Mouse (Mus musculus) G1E-ER4 (cell line): ENCODE data around the gene Rbm33. TPM values are rescaled to one million over a fixed set of nuclear protein-coding genes. Genes with fewer than 3 reads are reported as not detected.

Experiments used
- GATA1 ChIP-seq: IDR thresholded peaks from one replicate; pipeline ENCODE4 v1.8.0; 2012; ENCODE audit warnings: low read length, inconsistent platforms
- polyA plus RNA-seq: library from polyadenylated mRNA; stranded (reverse); fragments of >175 nt; gene quantifications from 2 replicates; pipeline ENCODE4 v1.2.3, GENCODE M21; 2012

Gene Rbm33
- polyA plus RNA-seq, 1 experiment: 47.1 TPM

GRCm38 (mm10) chr5:28382289-28382688 is 65.4 kb downstream of the Rbm33 start:
- no peak for TF ChIP-seq GATA1

- TF ChIP-seq GATA1: no peak
Observed at GRCm38 (mm10) chr5:28386783-28387182, 69.9 kb downstream of the Rbm33 start.

- no peak for TF ChIP-seq GATA1
Observed at GRCm38 (mm10) chr5:28387531-28388179, 70.7 kb downstream of the Rbm33 start.

- no peak for TF ChIP-seq GATA1
Observed at GRCm38 (mm10) chr5:28388184-28388583, 71.3 kb downstream of the Rbm33 start.

GRCm38 (mm10) chr5:28390189-28390588 is 73.3 kb downstream of the Rbm33 start:
- no peak for TF ChIP-seq GATA1

GRCm38 (mm10) chr5:28397344-28397743 is 80.4 kb downstream of the Rbm33 start:
- TF ChIP-seq GATA1: no peak

- no peak for TF ChIP-seq GATA1
Observed at GRCm38 (mm10) chr5:28398736-28399135, 81.8 kb downstream of the Rbm33 start.

- no peak for TF ChIP-seq GATA1
Observed at GRCm38 (mm10) chr5:28399451-28400115, 82.7 kb downstream of the Rbm33 start.

GRCm38 (mm10) chr5:28402756-28403155 is 85.8 kb downstream of the Rbm33 start:
- no peak for TF ChIP-seq GATA1

GRCm38 (mm10) chr5:28406662-28407061 is 89.7 kb downstream of the Rbm33 start:
- no peak for TF ChIP-seq GATA1

GRCm38 (mm10) chr5:28412006-28412685 is 95.2 kb downstream of the Rbm33 start:
- no peak for TF ChIP-seq GATA1

GRCm38 (mm10) chr5:28413533-28413932 is 96.6 kb downstream of the Rbm33 start:
- no peak for TF ChIP-seq GATA1

GRCm38 (mm10) chr5:28414076-28414475 is 97.2 kb downstream of the Rbm33 start:
- no peak for TF ChIP-seq GATA1

- no peak for TF ChIP-seq GATA1
Observed at GRCm38 (mm10) chr5:28416029-28416428, 99.1 kb downstream of the Rbm33 start.

- no peak for TF ChIP-seq GATA1
Observed at GRCm38 (mm10) chr5:28418734-28419133, 101.8 kb downstream of the Rbm33 start.

- no peak for TF ChIP-seq GATA1
Observed at GRCm38 (mm10) chr5:28419640-28420265, 102.8 kb downstream of the Rbm33 start.
